Mouse (Mus musculus) bone marrow, adult 2 months (tissue): Measurements from ENCODE around the gene Eif4g3.

Source experiments
- CTCF ChIP-seq: fragments of 200-500 bp; IDR thresholded peaks from 2 replicates; pipeline ENCODE4 v1.5.1; 2011; ENCODE audit warnings: low read length, control low read depth; ENCODE audit not compliant: control insufficient read depth, insufficient read depth
- POLR2A ChIP-seq: fragments of 200-500 bp; IDR thresholded peaks from 2 replicates; pipeline ENCODE4 v1.6.1; 2011; ENCODE audit warnings: low read depth, mild to moderate bottlenecking, control low read depth, low read length, borderline replicate concordance; ENCODE audit not compliant: control insufficient read depth

- no peak for TF ChIP-seq POLR2A
- TF ChIP-seq CTCF: no peak
Observed at GRCm38 (mm10) chr4:138187995-138188394, 195.2 kb downstream of the Eif4g3 start.
